Mouse (Mus musculus) E14TG2a.4 (cell line): ENCODE results near the gene Kctd2.

Experiments
- H3K27me3 ChIP-seq: 2 replicates; pipeline ENCODE4 v1.6.1; 2014; ENCODE audit warnings: low read length, control low read depth; ENCODE audit not compliant: insufficient read depth
- H3K36me3 ChIP-seq: 2 replicates; pipeline ENCODE4 v1.6.1; 2014; ENCODE audit warnings: low read length, control low read depth; ENCODE audit not compliant: insufficient read depth
- H3K4me1 ChIP-seq: replicated peaks from 2 replicates; pipeline ENCODE4 v1.6.1; 2014; ENCODE audit warnings: low read depth, low read length, control low read depth
- H3K4me3 ChIP-seq: replicated peaks from 2 replicates; pipeline ENCODE4 v1.5.1; 2014; ENCODE audit warnings: mild to moderate bottlenecking, low read length
- H3K9me3 ChIP-seq: 2 replicates; pipeline ENCODE4 v1.6.1; 2014; ENCODE audit warnings: low read length, control low read depth
- CTCF ChIP-seq: conservative IDR thresholded peaks from 2 replicates; pipeline ENCODE4 v1.5.1; 2014; ENCODE audit warnings: low read length
- NANOG ChIP-seq: IDR thresholded peaks from 2 replicates; pipeline ENCODE4 v1.6.1; 2014; ENCODE audit warnings: borderline replicate concordance, low read length, mixed read lengths
- POU5F1 ChIP-seq: IDR thresholded peaks from 2 replicates; pipeline ENCODE4 v1.6.1; 2014; ENCODE audit warnings: low read length, borderline replicate concordance

Kctd2 gene

DNA sequence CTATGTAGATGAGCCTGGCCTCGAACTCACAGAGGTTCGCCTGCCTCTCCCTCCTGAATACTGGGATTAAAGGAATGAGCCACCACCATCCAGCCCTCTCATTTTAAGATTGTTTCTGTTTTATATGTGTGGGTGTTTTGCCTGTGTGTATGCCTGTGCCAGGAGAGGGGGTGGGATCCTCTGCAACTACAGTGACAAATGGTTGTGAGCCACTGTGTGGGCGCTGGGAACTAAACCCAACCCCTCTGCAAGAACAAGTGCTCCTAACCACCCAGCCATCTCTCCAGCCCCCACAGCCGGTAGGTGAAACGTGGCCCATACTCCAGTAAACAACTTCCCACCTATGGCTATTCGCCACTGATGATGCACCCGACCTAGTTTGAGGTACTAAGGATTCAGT is 28.6 kb upstream of the Kctd2 start:
- TF ChIP-seq NANOG, result no peak
- TF ChIP-seq CTCF, result no peak
- TF ChIP-seq POU5F1, result no peak
- peaks cover 40% of the 10 kb centered on the region for H3K36me3 ChIP-seq
- no peak overlapping the region for H3K4me3 ChIP-seq
- peaks cover 57% of the 10 kb centered on the region for H3K4me1 ChIP-seq
- no peaks in the 10 kb centered on the region for H3K9me3 ChIP-seq
- peaks cover 30% of the 10 kb centered on the region for H3K27me3 ChIP-seq

DNA sequence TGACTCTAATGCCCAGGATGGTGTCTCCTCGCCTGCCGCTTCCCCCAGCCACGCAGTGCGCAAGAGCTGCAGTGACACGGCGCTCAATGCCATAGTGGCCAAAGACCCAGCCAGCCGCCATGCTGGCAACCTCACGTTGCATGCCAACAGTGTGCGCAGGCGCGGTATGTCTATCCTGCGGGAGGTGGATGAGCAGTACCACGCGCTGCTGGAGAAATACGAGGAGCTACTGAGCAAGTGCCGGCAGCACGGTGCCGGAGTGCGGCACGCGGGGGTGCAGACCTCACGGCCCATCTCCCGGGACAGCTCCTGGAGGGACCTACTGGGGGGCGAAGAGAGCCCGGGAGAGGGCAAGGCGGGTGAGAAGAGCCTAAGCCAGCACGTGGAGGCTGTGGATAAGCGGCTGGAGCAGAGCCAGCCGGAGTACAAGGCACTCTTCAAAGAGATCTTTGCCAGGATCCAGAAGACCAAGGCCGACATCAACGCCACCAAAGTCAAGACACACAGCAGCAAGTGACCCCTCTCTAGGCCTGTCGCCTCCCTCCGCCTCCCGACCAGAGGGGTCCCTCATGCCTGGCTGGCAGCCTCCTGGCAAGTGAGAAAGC is 26.1 kb upstream of the Kctd2 start:
- no peaks in the 10 kb centered on the region for H3K9me3 ChIP-seq
- peaks cover 30% of the 10 kb centered on the region for H3K27me3 ChIP-seq
- H3K36me3 ChIP-seq, result peaks cover 41% of the 10 kb centered on the region
- H3K4me1 ChIP-seq, result peaks cover 59% of the 10 kb centered on the region
- no peak for TF ChIP-seq POU5F1
- TF ChIP-seq NANOG, result no peak
- no peak for TF ChIP-seq CTCF
- H3K4me3 ChIP-seq, result peak overlapping the region; percentile 76

DNA sequence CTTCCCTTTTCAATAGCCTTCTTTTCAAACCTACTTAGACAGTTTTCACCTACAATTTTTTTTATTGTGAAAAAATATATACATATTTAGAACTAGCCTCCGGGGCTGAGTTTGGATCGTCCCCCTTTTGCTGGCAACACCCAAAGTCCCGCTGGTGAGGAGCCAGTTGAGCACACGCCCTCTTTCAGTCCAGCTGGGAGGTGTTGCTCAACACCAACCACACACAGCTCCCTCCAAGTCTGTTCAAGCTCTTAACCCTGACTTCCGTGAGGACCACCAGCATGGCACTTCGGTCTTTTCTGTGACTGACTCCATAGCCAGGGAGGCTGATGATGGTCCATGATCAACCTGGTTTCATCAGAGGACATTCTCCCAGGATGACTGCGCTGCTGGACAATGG is 21.8 kb upstream of the Kctd2 start:
- no peak for TF ChIP-seq NANOG
- TF ChIP-seq CTCF, result no peak
- TF ChIP-seq POU5F1, result no peak
- H3K4me1 ChIP-seq, result peaks cover 50% of the 10 kb centered on the region
- H3K4me3 ChIP-seq, result no peak overlapping the region
- H3K36me3 ChIP-seq, result peaks cover 24% of the 10 kb centered on the region
- H3K27me3 ChIP-seq, result peaks cover 23% of the 10 kb centered on the region
- H3K9me3 ChIP-seq, result no peaks in the 10 kb centered on the region

DNA sequence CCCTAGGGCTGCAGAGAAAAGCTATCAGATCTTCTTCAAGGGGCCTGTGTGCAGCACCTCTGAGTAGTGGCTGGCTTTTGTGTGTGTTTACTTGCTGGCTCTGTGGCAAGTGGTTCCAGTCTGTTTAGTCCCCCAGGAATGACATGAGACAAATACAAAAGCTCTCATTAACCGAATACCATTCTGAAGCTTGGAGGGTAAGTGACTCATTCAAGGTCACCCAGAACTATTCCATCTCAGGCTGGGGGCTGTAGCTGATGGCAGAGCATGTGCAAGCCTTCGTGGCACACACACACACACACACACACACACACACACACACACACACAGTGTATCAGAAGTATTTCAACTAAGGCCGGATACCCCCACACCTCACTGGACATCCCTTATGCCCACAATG is 19.8 kb upstream of the Kctd2 start:
- TF ChIP-seq POU5F1 (no peak), CTCF (no peak), NANOG (no peak)
- H3K4me1 ChIP-seq, result peaks cover 45% of the 10 kb centered on the region
- peaks cover 3% of the 10 kb centered on the region for H3K27me3 ChIP-seq
- H3K4me3 ChIP-seq, result no peak overlapping the region
- H3K9me3 ChIP-seq, result no peaks in the 10 kb centered on the region
- H3K36me3 ChIP-seq, result peaks cover 20% of the 10 kb centered on the region

DNA sequence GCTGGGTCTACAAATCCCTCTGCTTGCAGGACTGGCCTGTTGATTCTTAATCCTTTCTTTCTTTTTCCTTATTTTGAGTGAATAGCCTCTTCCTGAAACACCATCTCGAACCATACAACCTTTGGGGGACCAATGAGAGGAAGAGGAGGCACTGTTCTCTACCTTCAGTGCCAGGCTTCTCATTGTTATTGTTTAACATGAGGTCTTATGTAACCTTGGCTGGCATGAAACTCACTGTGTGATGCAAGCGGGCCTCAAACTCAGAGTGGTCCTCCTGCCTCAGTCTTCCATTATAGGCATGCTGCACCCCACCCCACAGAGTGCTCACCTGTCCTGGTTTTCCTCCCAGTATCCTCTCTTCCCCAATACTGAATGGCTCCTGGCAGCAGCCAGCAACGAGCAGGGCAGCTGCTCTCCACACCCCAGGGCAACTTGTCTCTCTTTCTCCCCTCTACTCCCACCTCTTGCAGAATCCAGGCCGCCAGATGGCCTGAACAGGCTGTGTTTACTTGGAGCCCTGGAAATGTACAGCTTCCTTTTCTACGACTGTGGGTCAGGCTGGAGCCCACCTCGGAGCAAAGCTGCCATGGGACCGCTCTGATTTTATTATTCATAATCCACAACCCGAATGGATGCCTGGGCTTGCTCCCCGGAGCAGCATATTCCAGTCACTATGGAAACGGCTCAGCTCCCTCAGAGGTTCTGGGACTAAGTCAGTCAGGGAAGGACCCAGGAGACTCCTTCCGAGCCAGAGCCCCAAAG is 19.1 kb upstream of the Kctd2 start:
- TF ChIP-seq CTCF, result no peak
- no peak for TF ChIP-seq NANOG
- no peak for TF ChIP-seq POU5F1

DNA sequence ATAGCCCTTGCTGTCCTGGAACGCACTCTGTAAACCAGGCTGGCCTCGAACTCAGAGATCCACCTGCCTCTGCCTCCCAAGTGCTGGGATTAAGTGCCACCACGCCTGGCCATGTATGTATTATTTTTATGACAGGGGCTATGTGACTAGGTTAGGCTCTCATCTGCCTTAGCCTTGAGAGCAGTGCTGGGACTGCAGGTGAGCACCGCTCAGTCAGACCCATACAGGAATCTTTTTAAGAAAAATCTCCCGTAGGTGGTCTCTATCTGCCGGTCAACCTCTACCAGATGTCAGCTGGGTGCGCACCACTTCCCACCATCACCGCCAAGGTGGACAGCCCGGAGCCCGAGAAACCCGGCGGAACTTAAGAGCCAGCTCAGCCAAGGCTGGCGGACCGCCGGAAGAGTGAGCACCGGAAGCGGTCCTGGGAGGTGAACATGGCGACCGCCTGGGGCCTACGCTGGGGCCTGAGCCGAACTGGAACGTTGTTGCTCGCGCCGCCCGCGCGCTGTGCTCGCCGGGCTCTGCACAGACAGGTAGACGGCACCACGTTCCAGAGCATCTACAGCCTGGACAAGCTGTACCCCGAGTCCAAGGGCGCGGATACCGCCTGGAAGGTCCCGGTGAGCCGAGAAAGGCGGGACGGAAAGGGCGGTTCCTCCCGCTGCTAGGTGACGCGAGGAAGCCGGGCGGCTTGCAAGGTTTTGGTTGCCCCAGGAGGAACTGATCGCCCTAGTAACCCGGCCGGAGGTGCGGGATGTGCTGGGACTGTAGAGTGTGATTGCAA is 16.4 kb upstream of the Kctd2 start, which contains the start of gene Mrpl58:
Gene Mrpl58, plus strand, starts transcription at position 415 of the 787 bp plus-strand sequence.
- H3K36me3 ChIP-seq, result peaks cover 41% of the 10 kb centered on the region
- no peaks in the 10 kb centered on the region for H3K9me3 ChIP-seq
- H3K4me3 ChIP-seq, result peak within 1 kb of the TSS; percentile 87
- H3K27me3 ChIP-seq, result no peaks in the 10 kb centered on the region
- no peak for TF ChIP-seq NANOG
- peaks cover 69% of the 10 kb centered on the region for H3K4me1 ChIP-seq

More for the DNA sequence above, 19.1 kb upstream of the Kctd2 start:
- Histone ChIP-seq H3K4me3 (peak overlapping the region; percentile 51), H3K4me1 (peaks cover 52% of the 10 kb centered on the region), H3K9me3 (no peaks in the 10 kb centered on the region), H3K36me3 (peaks cover 20% of the 10 kb centered on the region), H3K27me3 (no peaks in the 10 kb centered on the region)

DNA sequence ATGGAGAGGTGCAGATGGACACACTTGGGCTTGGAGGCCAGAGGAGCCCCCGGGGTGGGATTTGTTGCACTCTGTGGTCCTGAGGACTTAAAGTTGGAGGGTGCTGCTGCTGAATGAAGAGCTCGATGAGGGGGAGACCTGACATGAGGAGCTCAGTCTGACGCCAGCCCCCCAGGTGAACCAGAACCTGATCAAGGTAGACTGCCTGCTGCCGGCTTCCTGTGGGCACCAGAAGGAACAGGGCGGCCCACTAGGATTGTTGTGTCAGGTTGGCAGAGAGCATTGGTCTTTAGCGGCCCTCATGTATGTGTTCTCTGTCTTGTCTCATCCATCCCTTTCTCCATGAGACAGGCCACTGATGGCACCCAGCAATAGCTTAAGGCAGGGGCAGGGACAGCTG is 14.2 kb upstream of the Kctd2 start:
- Histone ChIP-seq H3K4me1 (peaks cover 82% of the 10 kb centered on the region), H3K27me3 (no peaks in the 10 kb centered on the region), H3K9me3 (no peaks in the 10 kb centered on the region), H3K36me3 (peaks cover 52% of the 10 kb centered on the region), H3K4me3 (no peak overlapping the region)
- TF ChIP-seq POU5F1 (no peak), CTCF (no peak), NANOG (no peak)

DNA sequence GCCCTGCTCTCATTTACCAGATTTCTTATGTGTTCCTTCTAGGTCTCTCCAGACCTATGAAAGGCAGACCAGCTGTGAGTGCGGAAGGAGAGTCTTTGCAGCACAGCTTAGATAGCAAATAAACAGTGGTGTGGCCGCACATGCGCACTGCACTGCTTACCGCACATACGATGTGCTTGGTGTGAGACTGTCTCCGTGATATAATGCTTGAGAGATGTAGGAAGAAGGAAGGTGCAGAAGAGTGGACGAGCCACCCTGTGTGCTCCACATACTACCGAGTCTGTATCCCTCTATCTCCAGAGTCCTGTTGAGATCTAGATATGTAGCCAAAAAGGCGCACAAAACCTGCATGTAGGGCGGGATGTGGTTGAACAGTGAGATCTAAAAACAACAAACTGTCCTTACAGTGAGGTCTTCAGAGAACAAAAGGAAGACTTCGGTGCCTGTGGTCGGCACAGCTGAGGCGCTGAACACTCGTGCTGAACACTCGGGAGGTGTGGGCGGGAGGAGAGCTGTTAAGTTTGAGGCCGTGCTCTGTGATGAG is 13.0 kb upstream of the Kctd2 start:
- H3K36me3 ChIP-seq, result peaks cover 62% of the 10 kb centered on the region
- no peak for TF ChIP-seq POU5F1
- TF ChIP-seq NANOG, result no peak
- no peak for TF ChIP-seq CTCF
- H3K9me3 ChIP-seq, result no peaks in the 10 kb centered on the region
- no peaks in the 10 kb centered on the region for H3K27me3 ChIP-seq
- peaks cover 87% of the 10 kb centered on the region for H3K4me1 ChIP-seq
- H3K4me3 ChIP-seq, result 0 out of 2 replicates have a peak overlapping the region, but pooled peaks have one; percentile 7
